Comparison of ENCODE assay signal across 8 mouse cellular contexts in the genomic region with DNA sequence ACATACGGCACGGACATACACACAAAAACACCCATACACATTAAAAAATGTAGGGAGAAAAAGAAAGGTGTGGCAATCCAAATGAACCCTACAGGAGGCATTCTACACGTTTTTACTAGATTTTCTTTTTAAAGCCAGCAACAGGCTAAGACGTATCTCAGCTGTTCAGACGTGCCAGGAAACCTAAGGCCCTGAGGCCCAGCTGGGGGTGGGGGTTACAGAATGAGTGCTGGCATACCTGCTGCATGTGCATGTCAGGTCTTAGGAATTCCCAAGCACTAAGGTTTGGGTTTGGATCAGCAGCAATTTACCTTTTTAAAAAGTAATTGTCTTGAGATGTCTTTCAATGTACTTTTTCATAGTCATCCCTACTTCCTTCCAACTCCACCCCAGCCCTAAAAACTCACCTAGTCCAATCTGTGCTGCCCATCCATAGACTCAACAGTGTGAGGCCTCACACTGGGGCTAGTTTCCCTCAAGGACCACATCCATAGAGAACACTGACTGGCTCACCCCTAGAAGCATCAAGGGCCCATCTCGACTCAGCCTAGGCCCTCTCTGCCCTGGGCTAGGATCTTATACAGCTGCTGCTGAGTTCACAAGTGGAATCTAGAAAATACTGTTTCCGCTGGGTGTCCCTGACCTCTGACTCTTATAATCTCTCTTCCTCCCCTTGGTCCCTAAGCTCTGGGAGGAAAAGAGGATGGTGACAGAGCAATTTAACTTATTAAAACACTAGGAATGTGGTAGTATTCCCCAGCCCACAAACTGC. TPM values are rescaled to one million over a fixed set of nuclear protein-coding genes. Genes with fewer than 3 reads are reported as not detected.
A peak's percentile ranks its signal among the peaks of the same experiment; 100 is the strongest.
DNase-seq lines count a peak whose midpoint lies in the region; ATAC-seq and TF ChIP-seq lines count a peak whose summit lies in the region.

No protein-coding gene starts in this region.

- H3K4me3 ChIP-seq in lung, adult 2 months (replicated peaks; ENCODE audit: extremely low read depth, low read depth, low read length) = peak overlapping the region; percentile 45
- H3K4me3 ChIP-seq in forebrain, embryonic 12.5 days (replicated peaks) = peak overlapping the region; percentile 96
- H3K4me3 ChIP-seq in limb, embryonic 13.5 days = peak overlapping the region; percentile 99
- H3K4me3 ChIP-seq in stomach, embryonic 14.5 days (ENCODE audit: low read depth, low read length) = peak overlapping the region; percentile 97

- H3K4me2 ChIP-seq in forebrain, embryonic 12.5 days = peak overlapping the region; percentile 83
- H3K4me2 ChIP-seq in limb, embryonic 13.5 days (replicated peaks) = peak overlapping the region; percentile 77
- H3K4me2 ChIP-seq in stomach, embryonic 14.5 days (replicated peaks; ENCODE audit: low read depth, low read length) = peak overlapping the region; percentile 61

- TF ChIP-seq CTCF in lung, adult 2 months (IDR thresholded peaks at IDR 0.05; ENCODE audit: insufficient read depth, low read length) = no peak

- H3K27ac ChIP-seq in forebrain, embryonic 12.5 days = no peak overlapping the region
- peak overlapping the region; percentile 15; the same call in 1 of the 2 replicates for H3K27ac ChIP-seq in limb, embryonic 13.5 days
- H3K27ac ChIP-seq in stomach, embryonic 14.5 days (ENCODE audit: low read length) = no peak overlapping the region

- no peak for DNase-seq in lung, adult 2 months
- no peak for DNase-seq in lung, postnatal 36 days
- no peak for DNase-seq in adrenal gland, postnatal 36 days
- no peak for DNase-seq in ovary, postnatal 36 days (ENCODE audit: low spot score)
- DNase-seq in layer of hippocampus, adult 8-10 months (ENCODE audit: low spot score in 2 of 2) = no peak

- TF ChIP-seq POLR2A in lung, adult 2 months (IDR thresholded peaks at IDR 0.05; ENCODE audit: borderline replicate concordance, extremely low read depth, low read depth, low read length) = no peak

- H3K27me3 ChIP-seq in forebrain, embryonic 12.5 days = no peaks in the 10 kb centered on the region
- no peaks in the 10 kb centered on the region for H3K27me3 ChIP-seq in limb, embryonic 13.5 days
- no peaks in the 10 kb centered on the region for H3K27me3 ChIP-seq in stomach, embryonic 14.5 days (ENCODE audit: control insufficient read depth, insufficient read depth, low read length)

- no peak for ATAC-seq in forebrain, embryonic 12.5 days (ENCODE audit: low FRiP score)
- ATAC-seq in limb, embryonic 13.5 days (ENCODE audit: low FRiP score, low read depth) = no peak
- ATAC-seq in stomach, embryonic 14.5 days (ENCODE audit: insufficient number of reproducible peaks, insufficient read depth, low FRiP score, low read depth) = no peak

- H3K36me3 ChIP-seq in forebrain, embryonic 12.5 days (replicated peaks) = 0 out of 2 replicates have a peak, but pooled peaks cover 6% of the 10 kb centered on the region
- peaks cover 15% of the 10 kb centered on the region; the same call in 1 of the 2 replicates for H3K36me3 ChIP-seq in limb, embryonic 13.5 days
- no peaks in the 10 kb centered on the region for H3K36me3 ChIP-seq in stomach, embryonic 14.5 days (ENCODE audit: control insufficient read depth, insufficient read depth, low read length)

- H3K4me1 ChIP-seq in lung, adult 2 months (ENCODE audit: control insufficient read depth, insufficient read depth, low read length) = peaks cover 37% of the 10 kb centered on the region
- H3K4me1 ChIP-seq in forebrain, embryonic 12.5 days = peaks cover 33% of the 10 kb centered on the region
- peaks cover 26% of the 10 kb centered on the region for H3K4me1 ChIP-seq in limb, embryonic 13.5 days
- H3K4me1 ChIP-seq in stomach, embryonic 14.5 days (ENCODE audit: control insufficient read depth, insufficient read depth, low read length) = peaks cover 20% of the 10 kb centered on the region

- no peaks in the 10 kb centered on the region for H3K9me3 ChIP-seq in forebrain, embryonic 12.5 days
- no peaks in the 10 kb centered on the region for H3K9me3 ChIP-seq in limb, embryonic 13.5 days
- no peaks in the 10 kb centered on the region for H3K9me3 ChIP-seq in stomach, embryonic 14.5 days (ENCODE audit: control insufficient read depth, low read depth, low read length)

- 19% methylated on average over 7 of the region's 7 CpGs for WGBS in lung, adult 2 months
- WGBS in forebrain, embryonic 12.5 days = 74% methylated on average over 7 of the region's 7 CpGs
- 52% methylated on average over 7 of the region's 7 CpGs for WGBS in limb, embryonic 13.5 days
- 36% methylated on average over 7 of the region's 7 CpGs for WGBS in stomach, embryonic 14.5 days

- H3K9ac ChIP-seq in forebrain, embryonic 12.5 days = peak overlapping the region; percentile 99; the same call in 1 of the 2 replicates
- H3K9ac ChIP-seq in limb, embryonic 13.5 days = peak overlapping the region; percentile 100
- H3K9ac ChIP-seq in stomach, embryonic 14.5 days (replicated peaks; ENCODE audit: low read depth, low read length) = no peak overlapping the region

RNA-seq across cellular contexts. Expression of a gene that starts 2.2 kb away (rescaled TPM):
- polyA plus RNA-seq in lung, adult 2 months (2012; rRNA removed) = 228 and 400 TPM in 2 replicates
- polyA plus RNA-seq in forebrain, embryonic 12.5 days (2016; fragmentation: Nextera tagmentation; extraction: Ambion mirVana) = 377 and 395 TPM in 2 replicates
- 433 and 450 TPM in 2 replicates for polyA plus RNA-seq in limb, embryonic 13.5 days (2015; fragmentation: Nextera tagmentation; extraction: Ambion mirVana)
- 468 and 518 TPM in 2 replicates for polyA plus RNA-seq in stomach, embryonic 14.5 days (2014; fragmentation: Nextera tagmentation; extraction: Ambion mirVana)
- 100 to 1,000 TPM; 372 to 394 TPM for total RNA-seq in adrenal gland, postnatal 36 days (2021)
- total RNA-seq in layer of hippocampus, adult 8-10 months (2022) = 100 to 1,000 TPM; 399 to 419 (median 408) TPM

Comparison
In these comparisons a context has a peak if more than half of its experiments do, and no peak if none do; other contexts are left out.
1. H3K4me3 ChIP-seq: peak in every context shown above with its lines; median percentile 99 in limb, embryonic 13.5 days; 97 in stomach, embryonic 14.5 days; 96 in forebrain, embryonic 12.5 days; 45 in lung, adult 2 months.